Mouse (Mus musculus) liver, adult 2 months (tissue): ENCODE measurements at regions not wholly inside any gene's neighbourhood (a gene's known extent, or its start where the extent isn't known, plus 50 kb on each side); places are given as distances from the start of the nearest gene placed in this dataset.

ENCODE experiments used
- CTCF ChIP-seq: fragments of 200-500 bp; IDR thresholded peaks from 2 replicates; pipeline ENCODE4 v1.5.1; 2011; ENCODE audit warnings: low read depth, low read length, control low read depth
- POLR2A ChIP-seq: fragments of 200-500 bp; IDR thresholded peaks from 2 replicates; pipeline ENCODE4 v1.6.1; 2011; ENCODE audit warnings: low read length, control low read depth; ENCODE audit not compliant: insufficient read depth; ENCODE audit errors: extremely low read depth

DNA sequence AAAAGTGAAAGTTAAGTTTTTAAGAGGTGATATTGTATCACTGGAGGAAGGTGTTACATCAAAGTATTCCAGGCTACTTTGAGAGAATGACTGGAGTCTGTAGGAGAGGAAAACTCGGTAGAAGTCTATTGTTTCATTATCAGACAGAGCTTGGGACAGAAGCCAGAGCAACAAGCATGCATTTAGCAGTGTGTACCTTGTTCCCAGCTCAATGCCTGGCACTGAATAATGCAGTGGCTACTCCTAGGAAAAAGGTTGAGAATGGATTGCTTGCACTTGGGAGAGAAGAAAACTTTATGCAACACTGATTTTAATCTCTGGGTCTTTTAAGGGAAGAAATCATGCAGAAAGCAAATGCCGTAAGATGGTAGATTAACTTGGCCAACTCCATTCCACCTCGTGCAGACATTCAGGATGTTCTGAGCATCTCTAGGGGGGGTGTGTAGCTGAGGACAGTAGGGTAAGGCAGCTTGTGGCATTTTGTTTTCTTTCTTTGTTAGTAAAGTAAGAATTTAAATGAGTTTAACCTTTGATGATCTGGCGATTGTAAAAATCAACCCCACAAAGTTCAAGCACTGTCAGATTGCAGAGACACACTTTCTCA is 138.5 kb upstream of the Astn2 start:
- TF ChIP-seq CTCF: no peak
- TF ChIP-seq POLR2A: no peak
